Mouse (Mus musculus): Measurements from ENCODE around the gene Fcho1. TPM values are rescaled to one million over a fixed set of nuclear protein-coding genes. Genes with fewer than 3 reads are reported as not detected.

Gene Fcho1
- polyA plus RNA-seq, 1 experiment from 2014 or later = 2.5 TPM

GRCm38 (mm10) chr8:71731652-71732230 is 6.2 kb upstream of the Fcho1 start:
- Histone ChIP-seq H3K27ac (ENCODE audit: low read depth, low read length) (no peak overlapping the region), H3K36me3 (ENCODE audit: control insufficient read depth, insufficient read depth) (no peaks in the 10 kb centered on the region), H3K27me3 (replicated peaks; ENCODE audit: control insufficient read depth, insufficient read depth, low read length) (0 out of 2 replicates have a peak, but pooled peaks cover 3% of the 10 kb centered on the region), H3K4me2 (replicated peaks; ENCODE audit: low read depth) (no peak overlapping the region), H3K9me3 (ENCODE audit: control insufficient read depth) (no peaks in the 10 kb centered on the region), H3K4me3 (ENCODE audit: low read depth, low read length) (no peak overlapping the region), H3K4me1 (replicated peaks; ENCODE audit: control insufficient read depth, insufficient read depth, low read length) (0 out of 2 replicates have a peak, but pooled peaks cover 5% of the 10 kb centered on the region), H3K9ac (ENCODE audit: low read depth, low read length) (no peak overlapping the region)
- peak; percentile 77 for TF ChIP-seq CTCF (IDR thresholded peaks at IDR 0.05; ENCODE audit: low read depth)
- ATAC-seq = no peak
- 51% methylated on average over 3 of the region's 3 CpGs for whole genome bisulfite sequencing

- no peak overlapping the region for H3K4me3 ChIP-seq (ENCODE audit: low read depth, low read length)
- H3K4me1 ChIP-seq (replicated peaks; ENCODE audit: control insufficient read depth, insufficient read depth, low read length) = 0 out of 2 replicates have a peak, but pooled peaks cover 5% of the 10 kb centered on the region
- ATAC-seq = no peak
- H3K27ac ChIP-seq (ENCODE audit: low read depth, low read length) = no peak overlapping the region
- H3K36me3 ChIP-seq (ENCODE audit: control insufficient read depth, insufficient read depth) = no peaks in the 10 kb centered on the region
- WGBS = 7% methylated on average over 10 of the region's 16 CpGs
- TF ChIP-seq CTCF (IDR thresholded peaks at IDR 0.05; ENCODE audit: low read depth) = no peak
- no peaks in the 10 kb centered on the region for H3K9me3 ChIP-seq (ENCODE audit: control insufficient read depth)
- H3K9ac ChIP-seq (ENCODE audit: low read depth, low read length) = 0 out of 2 replicates have a peak overlapping the region, but pooled peaks have one; percentile 34
- peaks cover 9% of the 10 kb centered on the region; the same call in 1 of the 2 replicates for H3K27me3 ChIP-seq (replicated peaks; ENCODE audit: control insufficient read depth, insufficient read depth, low read length)
- peak overlapping the region; percentile 65 for H3K4me2 ChIP-seq (replicated peaks; ENCODE audit: low read depth)
Measured at GRCm38 (mm10) chr8:71728826-71729620, 3.5 kb upstream of the Fcho1 start.

DNA sequence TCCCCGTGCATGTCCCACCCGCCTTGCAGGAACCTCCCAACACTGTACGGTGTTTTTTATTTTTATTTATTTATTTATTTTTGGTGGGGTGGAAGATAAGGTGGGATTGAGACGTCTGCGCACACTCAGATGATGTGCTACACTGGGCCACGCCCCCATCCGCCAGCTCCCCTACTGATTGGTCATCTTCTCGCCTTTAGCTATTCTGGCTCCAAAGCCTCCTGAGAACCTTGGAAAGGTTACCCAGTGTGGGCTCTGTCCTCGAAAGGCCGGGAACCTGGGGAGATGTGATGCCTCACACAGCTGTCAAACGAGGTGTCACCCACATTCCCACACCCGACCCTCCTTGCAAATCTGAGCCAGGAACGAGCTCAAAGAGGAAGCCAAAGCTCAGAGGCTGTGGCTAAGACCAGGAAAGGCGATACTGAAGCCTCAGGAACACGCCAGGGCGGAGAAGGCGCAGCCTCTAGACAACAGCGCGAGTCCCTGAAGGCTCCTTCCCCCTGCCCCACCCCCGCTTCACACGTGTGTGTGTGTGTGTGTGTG is 2.8 kb upstream of the Fcho1 start:
- peaks cover 9% of the 10 kb centered on the region; the same call in 1 of the 2 replicates for H3K27me3 ChIP-seq (replicated peaks; ENCODE audit: control insufficient read depth, insufficient read depth, low read length)
- H3K4me1 ChIP-seq (replicated peaks; ENCODE audit: control insufficient read depth, insufficient read depth, low read length) = 0 out of 2 replicates have a peak, but pooled peaks cover 5% of the 10 kb centered on the region
- no peak for ATAC-seq
- H3K4me3 ChIP-seq (ENCODE audit: low read depth, low read length) = peak overlapping the region; percentile 26
- 6% methylated on average over 20 of the region's 21 CpGs for WGBS
- TF ChIP-seq CTCF (IDR thresholded peaks at IDR 0.05; ENCODE audit: low read depth) = no peak
- no peak overlapping the region for H3K27ac ChIP-seq (ENCODE audit: low read depth, low read length)
- peak overlapping the region; percentile 34; the same call in 1 of the 2 replicates for H3K9ac ChIP-seq (ENCODE audit: low read depth, low read length)
- H3K36me3 ChIP-seq (ENCODE audit: control insufficient read depth, insufficient read depth) = no peaks in the 10 kb centered on the region
- H3K9me3 ChIP-seq (ENCODE audit: control insufficient read depth) = no peaks in the 10 kb centered on the region
- peak overlapping the region; percentile 65 for H3K4me2 ChIP-seq (replicated peaks; ENCODE audit: low read depth)

DNA sequence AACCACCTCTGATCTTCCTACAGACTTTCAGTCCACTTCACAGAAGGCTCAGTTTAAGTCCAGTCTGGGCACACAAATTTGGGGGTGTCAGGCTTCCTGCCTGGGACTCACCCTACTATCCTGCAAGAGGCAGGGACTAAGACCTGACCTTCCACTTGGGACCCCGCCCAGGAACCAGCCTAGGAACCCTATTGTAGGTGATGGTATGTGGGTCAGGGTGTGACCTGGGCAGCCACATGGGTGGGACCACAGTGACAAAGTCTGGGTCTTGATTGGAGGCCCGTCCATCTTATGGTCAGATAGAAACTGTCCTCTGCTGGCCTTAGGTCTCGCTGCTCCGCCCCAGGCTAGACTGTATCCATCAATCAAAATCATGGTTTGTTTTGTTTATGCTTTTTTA is 1.1 kb downstream of the Fcho1 start:
- H3K36me3 ChIP-seq (ENCODE audit: control insufficient read depth, insufficient read depth) = no peaks in the 10 kb centered on the region
- H3K9me3 ChIP-seq (ENCODE audit: control insufficient read depth) = no peaks in the 10 kb centered on the region
- H3K4me1 ChIP-seq (replicated peaks; ENCODE audit: control insufficient read depth, insufficient read depth, low read length) = 0 out of 2 replicates have a peak, but pooled peaks cover 5% of the 10 kb centered on the region
- no peak overlapping the region for H3K9ac ChIP-seq (ENCODE audit: low read depth, low read length)
- TF ChIP-seq CTCF (IDR thresholded peaks at IDR 0.05; ENCODE audit: low read depth) = no peak
- WGBS = 61% methylated on average over 4 of the region's 4 CpGs
- H3K4me3 ChIP-seq (ENCODE audit: low read depth, low read length) = no peak overlapping the region
- ATAC-seq = no peak
- no peak overlapping the region for H3K4me2 ChIP-seq (replicated peaks; ENCODE audit: low read depth)
- no peak overlapping the region for H3K27ac ChIP-seq (ENCODE audit: low read depth, low read length)
- peaks cover 9% of the 10 kb centered on the region; the same call in 1 of the 2 replicates for H3K27me3 ChIP-seq (replicated peaks; ENCODE audit: control insufficient read depth, insufficient read depth, low read length)

DNA sequence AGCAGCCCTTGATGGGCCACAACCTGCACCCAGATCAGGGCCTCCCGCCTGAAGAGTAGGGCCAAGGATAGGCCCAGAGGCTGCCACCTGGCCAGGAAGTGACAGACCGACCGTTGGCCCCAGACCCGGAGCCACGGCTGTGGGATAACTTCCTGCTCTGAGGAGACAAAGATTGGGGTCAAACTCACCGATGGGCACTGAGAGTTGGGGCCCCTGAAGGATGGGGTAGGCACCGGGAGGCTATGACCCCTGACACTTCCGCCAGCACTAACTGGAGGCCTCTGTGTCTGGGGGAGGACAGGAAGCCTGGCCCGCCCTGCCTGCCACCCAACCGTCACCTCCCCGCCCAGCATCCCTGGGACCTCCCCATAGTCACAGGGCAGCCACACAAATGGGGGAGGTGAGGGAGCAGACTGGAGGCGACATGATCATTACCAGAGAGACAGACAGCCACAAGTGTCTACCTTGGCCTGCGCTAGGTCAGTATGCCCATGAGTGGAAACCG is 2.4 kb downstream of the Fcho1 start:
- Histone ChIP-seq H3K27ac (ENCODE audit: low read depth, low read length) (no peak overlapping the region), H3K4me2 (replicated peaks; ENCODE audit: low read depth) (no peak overlapping the region), H3K9ac (ENCODE audit: low read depth, low read length) (no peak overlapping the region), H3K4me1 (replicated peaks; ENCODE audit: control insufficient read depth, insufficient read depth, low read length) (no peaks in the 10 kb centered on the region), H3K4me3 (ENCODE audit: low read depth, low read length) (no peak overlapping the region), H3K9me3 (ENCODE audit: control insufficient read depth) (no peaks in the 10 kb centered on the region), H3K27me3 (replicated peaks; ENCODE audit: control insufficient read depth, insufficient read depth, low read length) (peaks cover 9% of the 10 kb centered on the region; the same call in 1 of the 2 replicates), H3K36me3 (ENCODE audit: control insufficient read depth, insufficient read depth) (no peaks in the 10 kb centered on the region)
- no peak for ATAC-seq
- no peak for TF ChIP-seq CTCF (IDR thresholded peaks at IDR 0.05; ENCODE audit: low read depth)
- 59% methylated on average over 14 of the region's 14 CpGs for WGBS

DNA sequence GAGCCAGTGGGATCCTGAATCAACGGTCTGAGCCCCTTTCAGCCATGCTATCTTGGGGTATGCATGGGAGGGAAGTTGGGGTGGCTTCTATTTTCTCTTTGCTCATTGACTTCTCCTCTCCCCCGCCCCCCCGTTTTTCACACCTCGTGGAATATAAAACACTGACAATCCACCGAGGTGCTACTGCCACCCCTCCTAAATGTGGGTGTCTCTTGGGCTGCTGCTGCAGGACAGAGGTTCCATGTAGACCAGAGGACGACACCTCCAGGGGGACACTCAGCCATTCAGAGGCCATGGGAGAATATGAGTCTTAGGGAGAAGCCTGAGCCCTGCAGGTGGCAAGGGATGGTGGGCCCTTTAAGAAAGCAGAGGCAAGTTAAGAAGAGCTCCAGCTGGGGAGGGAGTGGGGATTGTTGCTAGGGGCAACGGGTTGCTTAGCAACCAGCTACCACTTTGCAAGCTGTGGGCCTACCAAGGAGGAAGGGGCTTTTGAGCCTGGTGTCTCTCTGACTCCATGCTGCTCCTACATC is 5.5 kb downstream of the Fcho1 start:
- Histone ChIP-seq H3K27ac (ENCODE audit: low read depth, low read length) (no peak overlapping the region), H3K9me3 (ENCODE audit: control insufficient read depth) (no peaks in the 10 kb centered on the region), H3K4me3 (ENCODE audit: low read depth, low read length) (no peak overlapping the region), H3K36me3 (ENCODE audit: control insufficient read depth, insufficient read depth) (no peaks in the 10 kb centered on the region), H3K4me1 (replicated peaks; ENCODE audit: control insufficient read depth, insufficient read depth, low read length) (peaks cover 3% of the 10 kb centered on the region; the same call in 1 of the 2 replicates), H3K9ac (ENCODE audit: low read depth, low read length) (no peak overlapping the region), H3K4me2 (replicated peaks; ENCODE audit: low read depth) (no peak overlapping the region), H3K27me3 (replicated peaks; ENCODE audit: control insufficient read depth, insufficient read depth, low read length) (0 out of 2 replicates have a peak, but pooled peaks cover under 1% of the 10 kb centered on the region)
- no peak for ATAC-seq
- 47% methylated on average over 7 of the region's 7 CpGs for WGBS
- no peak for TF ChIP-seq CTCF (IDR thresholded peaks at IDR 0.05; ENCODE audit: low read depth)

Measured in intestine, postnatal 0 days (tissue).